Mouse (Mus musculus): ENCODE data around the gene Gm14190. TPM values are rescaled to one million over a fixed set of nuclear protein-coding genes. Genes with fewer than 3 reads are reported as not detected.
"Not testable (repeated sequence)": the region's sequence is repeated elsewhere in the genome, so short reads cannot be mapped to it uniquely, and the experiment has no call there.

The Gm14190 gene
- not detected for polyA plus RNA-seq (2017; shearing (Covaris generic))

- no peak for ATAC-seq
These were observed at the start of gene Gm14190 for GRCm38 (mm10) chr11:99690463-99690862. Gm14190 (minus strand) TSS chr11:99690740.

GRCm38 (mm10) chr11:99734190-99734589, 43.6 kb upstream of the Gm14190 start, which contains the start of gene Gm14180:
Gm14180 (minus strand) TSS chr11:99734290.
- ATAC-seq: no peak

GRCm38 (mm10) chr11:99724061-99724460, 33.5 kb upstream of the Gm14190 start:
- ATAC-seq: no peak

GRCm38 (mm10) chr11:99718759-99719158, 28.2 kb upstream of the Gm14190 start:
- ATAC-seq: no peak

GRCm38 (mm10) chr11:99685235-99685634, 5.3 kb downstream of the Gm14190 start:
- ATAC-seq: not testable (repeated sequence)

GRCm38 (mm10) chr11:99683481-99683880, 7.1 kb downstream of the Gm14190 start:
- no peak for ATAC-seq

- ATAC-seq: no peak
These were observed 24.7 kb downstream of the Gm14190 start, which contains the start of gene Krtap4-6 for GRCm38 (mm10) chr11:99665860-99666259. Krtap4-6 (minus strand) TSS chr11:99665960.

- ATAC-seq: no peak
These were observed 27.7 kb downstream of the Gm14190 start for GRCm38 (mm10) chr11:99662802-99663201.

GRCm38 (mm10) chr11:99659256-99659655, 31.3 kb downstream of the Gm14190 start:
- no peak for ATAC-seq

- not testable (repeated sequence) for ATAC-seq
These were observed 32.0 kb downstream of the Gm14190 start, which contains the start of gene Gm11563 for GRCm38 (mm10) chr11:99658467-99659010. Gm11563 (minus strand) TSS chr11:99658960.

- ATAC-seq: no peak
These were observed 33.5 kb downstream of the Gm14190 start for GRCm38 (mm10) chr11:99657051-99657450.

- ATAC-seq: no peak
These were observed 40.4 kb downstream of the Gm14190 start, which contains the start of gene Gm11555 for GRCm38 (mm10) chr11:99650136-99650535. Gm11555 (minus strand) TSS chr11:99650236.

GRCm38 (mm10) chr11:99646444-99646843, 44.1 kb downstream of the Gm14190 start:
- ATAC-seq: no peak

- ATAC-seq: no peak
These were observed 46.2 kb downstream of the Gm14190 start for GRCm38 (mm10) chr11:99644351-99644750.

- ATAC-seq: not testable (repeated sequence)
These were observed 46.9 kb downstream of the Gm14190 start, which contains the start of gene Krtap4-7 for GRCm38 (mm10) chr11:99643635-99644139. Krtap4-7 (minus strand) TSS chr11:99644089.

GRCm38 (mm10) chr11:99640926-99641325, 49.6 kb downstream of the Gm14190 start:
- ATAC-seq: no peak

Other genes starting within 250 kb of the Gm14190 start
- not detected for gene Krt23, start 197.6 kb downstream of the Gm14190 start, polyA plus RNA-seq (2017; shearing (Covaris generic))
- gene Krt39, start 169.4 kb downstream of the Gm14190 start, polyA plus RNA-seq (2017; shearing (Covaris generic)): not detected
- gene Krt40, start 147.6 kb downstream of the Gm14190 start, polyA plus RNA-seq (2017; shearing (Covaris generic)): not detected
- not detected for gene Krtap3-3, start 139.9 kb downstream of the Gm14190 start, polyA plus RNA-seq (2017; shearing (Covaris generic))
- gene Krtap3-2, start 133.9 kb downstream of the Gm14190 start, polyA plus RNA-seq (2017; shearing (Covaris generic)): not detected
- not detected for gene Gm11939, start 131.3 kb downstream of the Gm14190 start, polyA plus RNA-seq (2017; shearing (Covaris generic))
- not detected for gene Krtap3-1, start 124.1 kb downstream of the Gm14190 start, polyA plus RNA-seq (2017; shearing (Covaris generic))
- gene Krtap1-5, start 109.7 kb downstream of the Gm14190 start, polyA plus RNA-seq (2017; shearing (Covaris generic)): not detected
- not detected for gene Krtap1-4, start 107.1 kb downstream of the Gm14190 start, polyA plus RNA-seq (2017; shearing (Covaris generic))
- not detected for gene Krtap1-3, start 99.4 kb downstream of the Gm14190 start, polyA plus RNA-seq (2017; shearing (Covaris generic))
- gene Krtap9-3, start 92.6 kb downstream of the Gm14190 start, polyA plus RNA-seq (2017; shearing (Covaris generic)): not detected
- gene Gm11938, start 87.4 kb downstream of the Gm14190 start, polyA plus RNA-seq (2017; shearing (Covaris generic)): not detected
- gene Gm11937, start 80.6 kb downstream of the Gm14190 start, polyA plus RNA-seq (2017; shearing (Covaris generic)): not detected
- not detected for gene Krtap2-4, start 75.9 kb downstream of the Gm14190 start, polyA plus RNA-seq (2017; shearing (Covaris generic))
- gene Gm11562, start 70.3 kb downstream of the Gm14190 start, polyA plus RNA-seq (2017; shearing (Covaris generic)): not detected
- not detected for gene Krtap4-1, start 62.5 kb downstream of the Gm14190 start, polyA plus RNA-seq (2017; shearing (Covaris generic))
- gene Krtap4-2, start 55.7 kb downstream of the Gm14190 start, polyA plus RNA-seq (2017; shearing (Covaris generic)): not detected
- gene Krtap4-7, start 46.7 kb downstream of the Gm14190 start, polyA plus RNA-seq (2017; shearing (Covaris generic)): not detected
- not detected for gene Gm11555, start 40.5 kb downstream of the Gm14190 start, polyA plus RNA-seq (2017; shearing (Covaris generic))
- gene Gm11563, start 31.8 kb downstream of the Gm14190 start, polyA plus RNA-seq (2017; shearing (Covaris generic)): not detected
- gene Krtap4-6, start 24.8 kb downstream of the Gm14190 start, polyA plus RNA-seq (2017; shearing (Covaris generic)): not detected
- not detected for gene Gm14180, start 43.5 kb upstream of the Gm14190 start, polyA plus RNA-seq (2017; shearing (Covaris generic))
- gene Gm11595, start 82.2 kb upstream of the Gm14190 start, polyA plus RNA-seq (2017; shearing (Covaris generic)): not detected
- gene Krtap4-8, start 90.0 kb upstream of the Gm14190 start, polyA plus RNA-seq (2017; shearing (Covaris generic)): not detected
- gene Krtap4-9, start 94.5 kb upstream of the Gm14190 start, polyA plus RNA-seq (2017; shearing (Covaris generic)): not detected
- not detected for gene Gm11596, start 102.7 kb upstream of the Gm14190 start, polyA plus RNA-seq (2017; shearing (Covaris generic))
- gene Gm11569, start 108.2 kb upstream of the Gm14190 start, polyA plus RNA-seq (2017; shearing (Covaris generic)): not detected
- gene Gm11554, start 113.7 kb upstream of the Gm14190 start, polyA plus RNA-seq (2017; shearing (Covaris generic)): not detected
- gene Krtap4-13, start 119.2 kb upstream of the Gm14190 start, polyA plus RNA-seq (2017; shearing (Covaris generic)): not detected
- not detected for gene Gm11564, start 124.9 kb upstream of the Gm14190 start, polyA plus RNA-seq (2017; shearing (Covaris generic))
- gene 2300003K06Rik, start 147.3 kb upstream of the Gm14190 start, polyA plus RNA-seq (2017; shearing (Covaris generic)): not detected
- gene Krtap4-16, start 160.9 kb upstream of the Gm14190 start, polyA plus RNA-seq (2017; shearing (Covaris generic)): not detected
- not detected for gene Gm11568, start 167.2 kb upstream of the Gm14190 start, polyA plus RNA-seq (2017; shearing (Covaris generic))
- gene Gm11559, start 173.7 kb upstream of the Gm14190 start, polyA plus RNA-seq (2017; shearing (Covaris generic)): not detected
- not detected for gene Krtap9-1, start 182.6 kb upstream of the Gm14190 start, polyA plus RNA-seq (2017; shearing (Covaris generic))
- not detected for gene Gm11567, start 188.4 kb upstream of the Gm14190 start, polyA plus RNA-seq (2017; shearing (Covaris generic))
- not detected for gene Krtap31-1, start 217.2 kb upstream of the Gm14190 start, polyA plus RNA-seq (2017; shearing (Covaris generic))
- not detected for gene Gm11565, start 224.0 kb upstream of the Gm14190 start, polyA plus RNA-seq (2017; shearing (Covaris generic))
- gene Krtap31-2, start 245.6 kb upstream of the Gm14190 start, polyA plus RNA-seq (2017; shearing (Covaris generic)): not detected